Mouse (Mus musculus) forebrain, embryonic 12.5 days (tissue): ENCODE data around the gene Hsf2bp. TPM values are rescaled to one million over a fixed set of nuclear protein-coding genes. Genes with fewer than 3 reads are reported as not detected.

Experiments
- ATAC-seq: fragments of 200-750 bp; cut with Nextera tagmentation; 2 replicates; pipeline ENCODE4 v1.8.0; 2017; ENCODE audit warnings: moderate TSS enrichment; ENCODE audit not compliant: low FRiP score
- H3K27ac ChIP-seq: fragments of 300-500 bp; sonication (generic); 2 replicates; pipeline ENCODE4 v1.5.1; 2016; ENCODE audit warnings: mild to moderate bottlenecking
- H3K27me3 ChIP-seq: fragments of 300-500 bp; sonication (generic); 2 replicates; pipeline ENCODE4 v1.6.1; 2016; ENCODE audit warnings: mild to moderate bottlenecking
- H3K36me3 ChIP-seq: fragments of 300-500 bp; sonication (generic); replicated peaks from 2 replicates; pipeline ENCODE4 v1.6.1; 2016; ENCODE audit warnings: mild to moderate bottlenecking
- H3K4me1 ChIP-seq: fragments of 300-500 bp; sonication (generic); 2 replicates; pipeline ENCODE4 v1.6.1; 2016
- H3K4me2 ChIP-seq: fragments of 300-500 bp; sonication (generic); 2 replicates; pipeline ENCODE4 v1.6.1; 2016; ENCODE audit warnings: mild to moderate bottlenecking, moderate library complexity
- H3K4me3 ChIP-seq: fragments of 300-500 bp; sonication (generic); replicated peaks from 2 replicates; pipeline ENCODE4 v1.5.1; 2016; ENCODE audit warnings: mild to moderate bottlenecking
- H3K9ac ChIP-seq: fragments of 300-500 bp; sonication (generic); 2 replicates; pipeline ENCODE4 v1.6.1; 2016; ENCODE audit warnings: mild to moderate bottlenecking
- H3K9me3 ChIP-seq: fragments of 300-500 bp; sonication (generic); 2 replicates; pipeline ENCODE4 v1.6.1; 2016
- WGBS: fragments of 180-500 bp; shearing (Covaris S2); methylation state at CpG from one replicate; pipeline ENCODE4 v1.1.7; 2016; 5-methylcytosine and 5-hydroxymethylcytosine counted together
- polyA plus RNA-seq: library from polyadenylated mRNA; unstranded; fragments of >200 nt; fragmentation: Nextera tagmentation; extraction: Ambion mirVana; gene quantifications from 2 replicates; pipeline ENCODE4 v1.2.1, GENCODE M21; 2016

Hsf2bp gene
- polyA plus RNA-seq, 1 experiment from 2014 or later, result 0.55 TPM

GRCm38 (mm10) chr17:31998351-31998750 is 37.8 kb downstream of the Hsf2bp start:
- no peak for ATAC-seq
- Histone ChIP-seq H3K27me3 (no peaks in the 10 kb centered on the region), H3K27ac (no peak overlapping the region), H3K4me2 (no peak overlapping the region), H3K4me1 (no peaks in the 10 kb centered on the region), H3K36me3 (no peaks in the 10 kb centered on the region), H3K9ac (no peak overlapping the region), H3K4me3 (no peak overlapping the region), H3K9me3 (no peaks in the 10 kb centered on the region)
- WGBS, result 81% methylated on average over 1 of the region's 1 CpGs

GRCm38 (mm10) chr17:31996331-31996730 is 39.8 kb downstream of the Hsf2bp start:
- H3K4me1 ChIP-seq, result no peaks in the 10 kb centered on the region
- no peaks in the 10 kb centered on the region for H3K9me3 ChIP-seq
- no peak overlapping the region for H3K27ac ChIP-seq
- H3K27me3 ChIP-seq, result no peaks in the 10 kb centered on the region
- no peak overlapping the region for H3K4me3 ChIP-seq
- H3K9ac ChIP-seq, result no peak overlapping the region
- 59% methylated on average over 4 of the region's 4 CpGs for WGBS
- H3K36me3 ChIP-seq, result no peaks in the 10 kb centered on the region
- no peak overlapping the region for H3K4me2 ChIP-seq
- ATAC-seq, result no peak

- no peak for ATAC-seq
- Histone ChIP-seq H3K27me3 (no peaks in the 10 kb centered on the region), H3K4me2 (no peak overlapping the region), H3K9ac (no peak overlapping the region), H3K9me3 (no peaks in the 10 kb centered on the region), H3K36me3 (no peaks in the 10 kb centered on the region), H3K27ac (no peak overlapping the region), H3K4me1 (no peaks in the 10 kb centered on the region), H3K4me3 (no peak overlapping the region)
- 88% methylated on average over 2 of the region's 2 CpGs for WGBS
Measured at GRCm38 (mm10) chr17:31995784-31996183, 40.4 kb downstream of the Hsf2bp start.

DNA sequence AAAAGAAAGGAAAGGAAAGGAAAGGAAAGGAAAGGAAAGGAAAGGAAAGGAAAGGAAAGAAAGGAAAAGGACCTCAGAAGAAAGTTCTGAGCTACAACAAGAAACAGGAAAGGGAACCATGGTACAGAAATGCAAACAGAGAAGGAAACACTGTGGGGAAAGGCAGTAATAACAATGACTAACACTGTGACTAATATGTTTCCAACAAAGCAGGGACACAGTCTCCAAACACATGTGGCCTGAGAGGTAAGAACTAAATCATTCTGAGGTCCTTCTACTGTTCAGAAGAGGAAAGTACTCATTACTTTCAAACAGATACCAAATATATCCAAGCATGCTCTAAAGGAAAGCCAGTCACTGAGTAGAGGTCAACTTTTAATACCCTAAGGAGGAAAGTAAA is 42.0 kb downstream of the Hsf2bp start:
- H3K36me3 ChIP-seq, result no peaks in the 10 kb centered on the region
- no peak for ATAC-seq
- no peaks in the 10 kb centered on the region for H3K27me3 ChIP-seq
- H3K9me3 ChIP-seq, result no peaks in the 10 kb centered on the region
- no peak overlapping the region for H3K4me3 ChIP-seq
- no peak overlapping the region for H3K4me2 ChIP-seq
- H3K4me1 ChIP-seq, result no peaks in the 10 kb centered on the region
- H3K27ac ChIP-seq, result no peak overlapping the region
- no peak overlapping the region for H3K9ac ChIP-seq

DNA sequence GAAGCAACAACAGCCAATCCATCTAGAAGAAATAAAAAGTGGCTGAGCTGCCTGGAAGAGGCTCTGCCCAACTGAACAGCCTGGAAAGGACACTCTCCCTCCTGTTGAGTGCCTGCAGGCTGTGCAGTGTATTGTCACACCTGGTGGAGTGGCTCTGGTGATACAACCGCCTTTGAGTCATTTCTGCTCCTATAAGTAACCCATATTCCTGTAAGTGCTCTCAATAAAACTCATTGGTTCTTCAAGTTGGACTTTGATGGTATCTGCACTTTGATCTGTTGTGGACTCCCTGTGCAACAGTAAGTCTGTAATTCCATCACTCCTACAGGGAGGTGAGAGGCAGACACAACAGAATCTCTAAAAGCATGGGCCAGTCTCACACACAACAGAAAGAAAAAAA is 42.8 kb downstream of the Hsf2bp start:
- ATAC-seq, result no peak
- H3K27me3 ChIP-seq, result no peaks in the 10 kb centered on the region
- H3K9ac ChIP-seq, result no peak overlapping the region
- H3K36me3 ChIP-seq, result no peaks in the 10 kb centered on the region
- H3K27ac ChIP-seq, result no peak overlapping the region
- 94% methylated on average over 1 of the region's 1 CpGs for WGBS
- H3K9me3 ChIP-seq, result no peaks in the 10 kb centered on the region
- H3K4me3 ChIP-seq, result no peak overlapping the region
- H3K4me1 ChIP-seq, result no peaks in the 10 kb centered on the region
- H3K4me2 ChIP-seq, result no peak overlapping the region

GRCm38 (mm10) chr17:31992004-31992403 is 44.1 kb downstream of the Hsf2bp start:
- no peak overlapping the region for H3K9ac ChIP-seq
- H3K4me1 ChIP-seq, result no peaks in the 10 kb centered on the region
- H3K4me3 ChIP-seq, result no peak overlapping the region
- no peak for ATAC-seq
- 72% methylated on average over 2 of the region's 2 CpGs for WGBS
- H3K27me3 ChIP-seq, result no peaks in the 10 kb centered on the region
- no peaks in the 10 kb centered on the region for H3K9me3 ChIP-seq
- H3K4me2 ChIP-seq, result no peak overlapping the region
- no peaks in the 10 kb centered on the region for H3K36me3 ChIP-seq
- no peak overlapping the region for H3K27ac ChIP-seq

DNA sequence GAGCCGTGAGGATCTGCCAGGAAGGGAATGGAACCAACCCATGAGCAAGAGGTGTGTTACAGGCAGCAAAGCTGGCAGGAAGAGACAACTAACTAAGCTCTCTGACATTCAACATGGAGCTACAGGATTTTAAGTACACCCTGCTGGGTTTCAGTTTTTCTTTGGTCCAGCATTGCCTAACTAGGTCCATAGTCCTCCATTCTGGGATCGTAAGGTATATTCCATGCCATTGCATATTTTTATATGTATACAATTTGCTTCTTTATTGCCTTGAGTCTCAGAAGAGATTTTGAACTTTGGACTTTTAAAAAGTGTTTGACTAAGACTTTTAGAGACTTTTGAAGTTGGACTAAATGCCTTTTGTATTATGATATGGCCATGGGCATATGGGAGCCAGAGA is 47.1 kb downstream of the Hsf2bp start:
- no peak overlapping the region for H3K4me2 ChIP-seq
- no peaks in the 10 kb centered on the region for H3K9me3 ChIP-seq
- no peaks in the 10 kb centered on the region for H3K4me1 ChIP-seq
- H3K36me3 ChIP-seq, result no peaks in the 10 kb centered on the region
- WGBS, result 100% methylated on average over 2 of the region's 2 CpGs
- H3K27me3 ChIP-seq, result no peaks in the 10 kb centered on the region
- H3K9ac ChIP-seq, result no peak overlapping the region
- ATAC-seq, result no peak
- H3K27ac ChIP-seq, result no peak overlapping the region
- H3K4me3 ChIP-seq, result no peak overlapping the region

DNA sequence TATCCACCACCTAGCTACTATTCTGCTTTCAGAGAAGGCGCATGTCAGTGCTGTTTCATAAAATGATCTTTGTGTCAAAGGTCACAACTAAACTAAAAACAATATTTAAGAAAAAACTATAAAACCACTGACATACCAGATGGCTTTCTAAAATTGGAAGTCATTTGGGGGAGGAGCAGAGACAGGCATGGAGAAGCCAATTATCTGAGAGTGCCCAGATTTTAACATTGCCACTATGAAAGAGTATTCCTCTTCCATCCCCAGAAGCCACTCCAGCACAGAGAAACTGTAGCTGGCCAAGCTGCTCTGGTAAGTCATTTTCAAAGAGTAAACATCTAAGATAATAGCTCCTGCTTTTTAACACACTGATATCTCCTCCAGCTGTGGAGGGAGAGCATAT is 49.2 kb downstream of the Hsf2bp start:
- WGBS, result 89% methylated on average over 1 of the region's 1 CpGs
- no peak for ATAC-seq
- Histone ChIP-seq H3K9ac (no peak overlapping the region), H3K36me3 (no peaks in the 10 kb centered on the region), H3K27me3 (no peaks in the 10 kb centered on the region), H3K9me3 (no peaks in the 10 kb centered on the region), H3K4me1 (no peaks in the 10 kb centered on the region; the same call in 1 of the 2 replicates), H3K4me3 (no peak overlapping the region), H3K4me2 (no peak overlapping the region), H3K27ac (no peak overlapping the region)

GRCm38 (mm10) chr17:31983491-31983890 is 52.7 kb downstream of the Hsf2bp start:
- WGBS, result 55% methylated on average over 3 of the region's 3 CpGs
- H3K4me2 ChIP-seq, result no peak overlapping the region
- no peaks in the 10 kb centered on the region for H3K9me3 ChIP-seq
- H3K36me3 ChIP-seq, result no peaks in the 10 kb centered on the region
- H3K9ac ChIP-seq, result no peak overlapping the region
- H3K4me3 ChIP-seq, result no peak overlapping the region
- no peaks in the 10 kb centered on the region for H3K27me3 ChIP-seq
- no peaks in the 10 kb centered on the region; the same call in 1 of the 2 replicates for H3K4me1 ChIP-seq
- no peak overlapping the region for H3K27ac ChIP-seq
- no peak for ATAC-seq

DNA sequence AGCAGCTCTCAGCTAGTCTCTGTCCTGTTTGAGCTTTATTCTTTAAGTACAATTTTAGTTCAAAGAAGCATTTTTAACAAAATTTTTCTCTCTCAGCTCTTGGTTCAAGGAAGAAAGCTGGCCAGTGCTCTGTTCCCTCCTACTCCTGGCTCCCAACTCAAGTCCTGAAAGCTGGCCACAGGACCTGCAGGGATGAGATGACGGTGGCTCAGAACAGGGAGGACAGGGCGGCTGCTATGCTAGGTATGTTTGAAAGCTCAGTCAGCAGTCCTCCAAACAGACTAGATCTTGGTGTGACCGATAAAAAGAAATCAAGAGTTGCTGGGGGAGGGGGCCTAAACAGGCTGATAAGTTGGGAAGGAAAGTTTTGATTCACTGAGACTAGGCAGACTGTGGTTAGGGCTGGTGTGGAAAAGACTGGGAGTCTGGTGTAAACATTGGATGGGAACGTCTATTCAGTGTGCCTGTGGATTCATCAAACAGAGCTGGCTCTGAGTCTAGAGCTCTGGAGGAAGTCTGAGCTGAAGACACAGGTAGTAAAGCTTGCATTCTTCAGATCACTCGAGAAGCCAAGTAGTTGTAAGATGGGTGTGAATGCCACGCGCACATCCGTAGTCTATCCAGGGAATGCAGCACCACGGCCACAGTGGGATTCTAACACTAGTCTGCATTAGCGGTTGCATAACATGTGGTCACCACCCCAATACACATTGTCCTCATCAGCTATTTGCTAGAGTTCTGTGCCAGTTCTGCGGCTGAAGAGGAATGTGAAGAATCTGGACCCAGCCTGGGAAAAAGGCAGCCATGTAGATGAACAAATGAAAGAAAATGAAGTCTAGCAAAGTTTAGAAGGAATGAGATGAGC is 53.6 kb downstream of the Hsf2bp start:
- Histone ChIP-seq H3K9ac (no peak overlapping the region), H3K4me1 (no peaks in the 10 kb centered on the region; the same call in 1 of the 2 replicates), H3K27ac (no peak overlapping the region), H3K27me3 (no peaks in the 10 kb centered on the region), H3K4me3 (no peak overlapping the region), H3K9me3 (no peaks in the 10 kb centered on the region), H3K4me2 (no peak overlapping the region), H3K36me3 (no peaks in the 10 kb centered on the region)
- no peak for ATAC-seq
- WGBS, result 85% methylated on average over 11 of the region's 11 CpGs

GRCm38 (mm10) chr17:31979888-31980287 is 56.3 kb downstream of the Hsf2bp start:
- H3K9ac ChIP-seq, result no peak overlapping the region
- H3K27ac ChIP-seq, result no peak overlapping the region
- no peaks in the 10 kb centered on the region for H3K9me3 ChIP-seq
- no peak overlapping the region for H3K4me2 ChIP-seq
- no peaks in the 10 kb centered on the region; the same call in 1 of the 2 replicates for H3K4me1 ChIP-seq
- WGBS, result 82% methylated on average over 4 of the region's 4 CpGs
- ATAC-seq, result no peak
- no peaks in the 10 kb centered on the region for H3K36me3 ChIP-seq
- no peaks in the 10 kb centered on the region for H3K27me3 ChIP-seq
- H3K4me3 ChIP-seq, result no peak overlapping the region

DNA sequence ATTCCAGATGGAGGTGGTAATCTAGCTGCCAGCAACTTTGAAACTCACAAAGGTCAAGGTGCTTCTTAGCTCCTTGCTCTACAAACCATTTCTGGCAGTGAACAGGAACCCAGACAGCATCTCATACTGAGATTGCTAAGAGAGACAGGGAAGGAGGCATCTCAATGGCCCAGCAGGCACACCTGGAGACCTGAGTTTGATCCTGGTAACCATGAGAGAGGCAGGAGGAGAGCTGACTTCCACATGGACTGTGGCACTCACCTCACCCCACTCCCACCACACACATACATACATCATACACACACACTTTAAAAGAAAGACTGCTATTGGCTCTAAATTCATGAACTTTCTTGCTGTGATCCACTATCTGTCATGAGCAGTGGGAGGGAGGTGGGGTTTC is 59.0 kb downstream of the Hsf2bp start:
- Histone ChIP-seq H3K4me2 (no peak overlapping the region), H3K9ac (no peak overlapping the region), H3K36me3 (no peaks in the 10 kb centered on the region), H3K4me1 (no peaks in the 10 kb centered on the region), H3K27ac (no peak overlapping the region), H3K27me3 (no peaks in the 10 kb centered on the region), H3K9me3 (no peaks in the 10 kb centered on the region), H3K4me3 (no peak overlapping the region)
- ATAC-seq, result no peak

- WGBS, result 78% methylated on average over 6 of the region's 6 CpGs
- no peak for ATAC-seq
Measured at GRCm38 (mm10) chr17:31976501-31976900, 59.6 kb downstream of the Hsf2bp start.

More at GRCm38 (mm10) chr17:31976501-31976900, 59.6 kb downstream of the Hsf2bp start:
- no peaks in the 10 kb centered on the region for H3K36me3 ChIP-seq
- no peaks in the 10 kb centered on the region for H3K9me3 ChIP-seq
- H3K9ac ChIP-seq, result no peak overlapping the region
- no peaks in the 10 kb centered on the region for H3K27me3 ChIP-seq
- no peaks in the 10 kb centered on the region for H3K4me1 ChIP-seq
- no peak overlapping the region for H3K27ac ChIP-seq
- no peak overlapping the region for H3K4me2 ChIP-seq
- no peak overlapping the region for H3K4me3 ChIP-seq
